Mouse (Mus musculus) myocyte (in vitro differentiated cells): Measurements from ENCODE around the gene Emx2.

ENCODE experiments used
- CEBPB ChIP-seq: IDR thresholded peaks from 2 replicates; pipeline ENCODE4 v1.6.1; 2011; ENCODE audit warnings: mild to moderate bottlenecking, moderate library complexity; ENCODE audit not compliant: poor library complexity, insufficient read depth, severe bottlenecking
- E2F4 ChIP-seq: IDR thresholded peaks from one replicate; pipeline ENCODE4 v1.6.1; 2011; ENCODE audit warnings: mild to moderate bottlenecking, control low read depth, moderate library complexity; ENCODE audit not compliant: insufficient read depth
- MAX ChIP-seq: IDR thresholded peaks from one replicate; pipeline ENCODE4 v1.6.1; 2011; ENCODE audit warnings: low read depth, mild to moderate bottlenecking, control low read depth
- MYOD1 ChIP-seq, 3 experiments: IDR thresholded peaks; one replicate each; pipeline ENCODE4 v1.6.1; 2011; ENCODE audit warnings: control low read depth in 2 of 3, low read depth in 2 of 3, mild to moderate bottlenecking in 2 of 3, moderate library complexity in 1 of 3; ENCODE audit not compliant: insufficient read length in 2 of 3, control insufficient read depth in 1 of 3
- POLR2A ChIP-seq: IDR thresholded peaks from one replicate; pipeline ENCODE4 v1.6.1; 2011; ENCODE audit warnings: low read depth, mild to moderate bottlenecking, control low read depth, moderate library complexity; ENCODE audit not compliant: insufficient read length
- POLR2AphosphoS2 ChIP-seq: IDR thresholded peaks from one replicate; pipeline ENCODE4 v1.6.1; 2011; ENCODE audit warnings: low read depth, control low read depth; ENCODE audit not compliant: insufficient read length
- TCF12 ChIP-seq: IDR thresholded peaks from one replicate; pipeline ENCODE4 v1.6.1; 2011; ENCODE audit warnings: mild to moderate bottlenecking, control low read depth; ENCODE audit not compliant: poor library complexity, insufficient read depth, severe bottlenecking
- TCF3 ChIP-seq: IDR thresholded peaks from one replicate; pipeline ENCODE4 v1.6.1; 2011; ENCODE audit warnings: low read depth, control low read depth; ENCODE audit not compliant: insufficient read length

GRCm38 (mm10) chr19:59513181-59513580 is 55.0 kb downstream of the Emx2 start:
- TF ChIP-seq POLR2A (no peak), MAX (no peak), E2F4 (no peak), TCF12 (no peak), TCF3 (no peak), POLR2AphosphoS2 (no peak), MYOD1 (IDR thresholded peaks at IDR 0.05; ENCODE audit: control insufficient read depth in 1 of 3, insufficient read length in 2 of 3, low read depth in 2 of 3) (no peak), CEBPB (no peak)
